In the genomic region with DNA sequence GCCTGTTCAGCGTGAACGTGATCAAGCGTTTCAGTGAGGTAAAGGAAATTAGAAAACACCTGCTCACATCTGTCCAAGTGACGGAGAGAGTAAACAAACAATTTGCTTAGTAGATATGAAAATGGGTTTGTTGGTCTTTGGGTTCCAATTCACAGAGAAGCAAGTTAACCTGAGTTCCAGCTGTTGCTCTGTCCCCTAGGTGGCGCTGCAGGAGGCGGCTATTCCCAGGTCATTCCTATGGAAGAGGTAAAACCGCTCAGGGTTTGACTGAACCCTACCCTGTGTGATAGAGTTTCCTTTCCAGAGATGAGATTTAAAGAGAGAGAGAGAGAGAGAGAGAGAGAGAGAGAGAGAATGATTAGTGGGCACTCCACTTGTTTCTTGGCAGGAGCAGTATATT, we compare ENCODE assay signal across 8 mouse cellular contexts. TPM values are rescaled to one million over a fixed set of nuclear protein-coding genes. Genes with fewer than 3 reads are reported as not detected.
DNase-seq lines count a peak whose midpoint lies in the region; ATAC-seq and TF ChIP-seq lines count a peak whose summit lies in the region.
"Had no signal": no experiment of that assay in that cellular context is flagged by ENCODE, and none has a peak within 500 bp of the region (broad histone marks: within the 10 kb centered on the region; RNA-seq: fewer than 3 reads in every experiment).

No protein-coding gene starts in this region.

- H3K79me2 ChIP-seq in liver, adult 2 months (ENCODE audit: control insufficient read depth, insufficient read depth, low read length): no peaks in the 10 kb centered on the region; the same call in 1 of the 2 replicates

- intact Hi-C loops in gastrocnemius, postnatal 14 days (cut with DNase I; ENCODE audit: low total_unique reads): loop anchor here (10.0 kb wide), 1 partner anchor 182 kb away; no protein-coding TSS in a partner anchor

- no peak overlapping the region for H3K4me3 ChIP-seq in midbrain, embryonic 11.5 days (ENCODE audit: low read depth, low read length)
- H3K4me3 ChIP-seq in midbrain, embryonic 16.5 days (ENCODE audit: low read depth, low read length): no peak overlapping the region
- no peak overlapping the region; the same call in 1 of the 2 replicates for H3K4me3 ChIP-seq in liver, adult 2 months (ENCODE audit: insufficient read depth, low read depth, low read length)
- H3K4me3 ChIP-seq: heart, embryonic 15.5 days had no signal

- peak; percentile 87 for DNase-seq in midbrain, embryonic 11.5 days (ENCODE audit: low spot score, missing footprints)
- DNase-seq in T-cell, adult 2 months (ENCODE audit: low spot score): peak; percentile 6
- peak; percentile 39 for DNase-seq in cerebellum, adult 11-12 months
- peak; percentile 63 for DNase-seq in gastrocnemius, postnatal 14 days
- peak; percentile 55 for DNase-seq in liver, adult 2 months (ENCODE audit: extremely low read depth, low read depth, low spot score)
- peak; percentile 72 to 82 for DNase-seq in right cerebral cortex, adult 2 months (ENCODE audit: low spot score in 2 of 2)

- H3K4me1 ChIP-seq in midbrain, embryonic 11.5 days (ENCODE audit: control insufficient read depth, insufficient read depth, low read length): no peaks in the 10 kb centered on the region
- no peaks in the 10 kb centered on the region for H3K4me1 ChIP-seq in midbrain, embryonic 16.5 days (ENCODE audit: control insufficient read depth, insufficient read depth, low read length)
- H3K4me1 ChIP-seq in liver, adult 2 months (ENCODE audit: control insufficient read depth, insufficient read depth, low read length): peaks cover 4% of the 10 kb centered on the region
- H3K4me1 ChIP-seq: heart, embryonic 15.5 days had no signal

- H3K27ac ChIP-seq in midbrain, embryonic 11.5 days (ENCODE audit: low read depth, low read length): no peak overlapping the region
- H3K27ac ChIP-seq in midbrain, embryonic 16.5 days (ENCODE audit: low read length): no peak overlapping the region
- H3K27ac ChIP-seq in liver, adult 2 months (replicated peaks; ENCODE audit: insufficient read depth, low read depth, low read length): no peak overlapping the region
- H3K27ac ChIP-seq: heart, embryonic 15.5 days had no signal

- H3K4me2 ChIP-seq in midbrain, embryonic 11.5 days: no peak overlapping the region
- H3K4me2 ChIP-seq in midbrain, embryonic 16.5 days (ENCODE audit: low read length): no peak overlapping the region
- H3K4me2 ChIP-seq: heart, embryonic 15.5 days had no signal

- H3K9ac ChIP-seq in midbrain, embryonic 11.5 days (ENCODE audit: low read length): no peak overlapping the region
- no peak overlapping the region for H3K9ac ChIP-seq in midbrain, embryonic 16.5 days (ENCODE audit: low read depth, low read length)
- no peak overlapping the region for H3K9ac ChIP-seq in liver, adult 2 months (ENCODE audit: low read depth, low read length)
- H3K9ac ChIP-seq: heart, embryonic 15.5 days had no signal

- peak; percentile 88 for TF ChIP-seq CTCF in liver, adult 2 months (IDR thresholded peaks at IDR 0.05; ENCODE audit: low read depth, low read length)

- 66% methylated on average over 7 of the region's 7 CpGs for WGBS in midbrain, embryonic 11.5 days
- WGBS in midbrain, embryonic 16.5 days: 67% methylated on average over 7 of the region's 7 CpGs
- WGBS in liver, adult 2 months: 38% methylated on average over 7 of the region's 7 CpGs

- H3K36me3 ChIP-seq in midbrain, embryonic 11.5 days (ENCODE audit: control insufficient read depth, insufficient read depth, low read length): peaks cover 8% of the 10 kb centered on the region
- H3K36me3 ChIP-seq in midbrain, embryonic 16.5 days (ENCODE audit: control insufficient read depth, insufficient read depth, low read length): peaks cover 12% of the 10 kb centered on the region
- peaks cover 81% of the 10 kb centered on the region for H3K36me3 ChIP-seq in liver, adult 2 months (ENCODE audit: control insufficient read depth, insufficient read depth, low read length)

- no peaks in the 10 kb centered on the region for H3K9me3 ChIP-seq in midbrain, embryonic 11.5 days (ENCODE audit: control insufficient read depth, low read length)
- H3K9me3 ChIP-seq in midbrain, embryonic 16.5 days (replicated peaks; ENCODE audit: control insufficient read depth, low read length, poor library complexity, severe bottlenecking): no peaks in the 10 kb centered on the region
- H3K9me3 ChIP-seq: heart, embryonic 15.5 days had no signal

- H3K27me3 ChIP-seq in midbrain, embryonic 11.5 days (ENCODE audit: control insufficient read depth, insufficient read depth, low read length): no peaks in the 10 kb centered on the region
- H3K27me3 ChIP-seq in midbrain, embryonic 16.5 days (ENCODE audit: control insufficient read depth, insufficient read depth, low read depth, low read length): no peaks in the 10 kb centered on the region
- H3K27me3 ChIP-seq in liver, adult 2 months (ENCODE audit: control insufficient read depth, insufficient read depth, low read length): no peaks in the 10 kb centered on the region
- H3K27me3 ChIP-seq: heart, embryonic 15.5 days had no signal

- ATAC-seq in midbrain, embryonic 11.5 days (ENCODE audit: low FRiP score): no peak
- no peak for ATAC-seq in midbrain, embryonic 16.5 days

- no peak for TF ChIP-seq POLR2A in liver, adult 2 months (IDR thresholded peaks at IDR 0.05; ENCODE audit: extremely low read depth, insufficient read depth, low read length)

RNA-seq across cellular contexts. Expression of a gene that starts 31.5 kb away (rescaled TPM):
- polyA plus RNA-seq in midbrain, embryonic 11.5 days (2014; fragmentation: Nextera tagmentation; extraction: Ambion mirVana): 4.1 TPM in 2 replicates
- 10.6 and 11.6 TPM in 2 replicates for polyA plus RNA-seq in midbrain, embryonic 16.5 days (2015; fragmentation: Nextera tagmentation; extraction: Ambion mirVana)
- total RNA-seq in gastrocnemius, postnatal 14 days (2021): 1 to 10 TPM; 1.0 to 1.5 TPM
- total RNA-seq in liver, adult 2 months (2014; rRNA removed): 1.1 and 1.2 TPM in 2 replicates
- 0.12 and 0.17 TPM in 2 replicates for polyA plus RNA-seq in liver, adult 2 months (2012; rRNA removed)

RNA-seq across cellular contexts. Expression of a gene that starts 38.1 kb away (rescaled TPM):
- polyA plus RNA-seq in midbrain, embryonic 11.5 days (2014; fragmentation: Nextera tagmentation; extraction: Ambion mirVana): 62.9 and 63.9 TPM in 2 replicates
- 28.2 and 35.2 TPM in 2 replicates for polyA plus RNA-seq in midbrain, embryonic 16.5 days (2015; fragmentation: Nextera tagmentation; extraction: Ambion mirVana)
- total RNA-seq in gastrocnemius, postnatal 14 days (2021): 10 to 100 TPM; 31.4 to 40.6 TPM
- total RNA-seq in liver, adult 2 months (2014; rRNA removed): 188 and 211 TPM in 2 replicates
- polyA plus RNA-seq in liver, adult 2 months (2012; rRNA removed): 112 and 121 TPM in 2 replicates

RNA-seq across cellular contexts. Expression of a gene that starts 46.6 kb away (rescaled TPM):
- not detected in 2 replicates for polyA plus RNA-seq in midbrain, embryonic 11.5 days (2014; fragmentation: Nextera tagmentation; extraction: Ambion mirVana)
- not detected in 2 replicates for polyA plus RNA-seq in midbrain, embryonic 16.5 days (2015; fragmentation: Nextera tagmentation; extraction: Ambion mirVana)
- total RNA-seq in gastrocnemius, postnatal 14 days (2021): not detected
- not detected in 2 replicates for total RNA-seq in liver, adult 2 months (2014; rRNA removed)
- polyA plus RNA-seq in liver, adult 2 months (2012; rRNA removed): not detected in 2 replicates
- polyA plus RNA-seq: heart, embryonic 15.5 days had no signal

Comparison
In these comparisons a context has a peak if more than half of its experiments do, and no peak if none do; other contexts are left out.
1. DNase-seq: peak in every context shown above with its lines; median percentile 87 in midbrain, embryonic 11.5 days; 77 in right cerebral cortex, adult 2 months; 63 in gastrocnemius, postnatal 14 days; 55 in liver, adult 2 months; 39 in cerebellum, adult 11-12 months; 6 in T-cell, adult 2 months.